Mouse (Mus musculus) MEL (cell line): ENCODE results near the gene Rab42. TPM values are rescaled to one million over a fixed set of nuclear protein-coding genes. Genes with fewer than 3 reads are reported as not detected.

Experiments
- DNase-seq: peaks from one replicate; pipeline ENCODE4 v3.0.0; 2011; ENCODE audit warnings: low read depth, low spot score
- H3K27ac ChIP-seq: 2 replicates; pipeline ENCODE4 v1.5.1; 2012; ENCODE audit warnings: low read depth, mild to moderate bottlenecking, control low read depth, low read length, moderate library complexity; ENCODE audit not compliant: control insufficient read depth
- H3K27me3 ChIP-seq, 2 experiments: fragments of 150-350 bp in 1 of 2; sonication (generic) in 1 of 2; 2 replicates each; pipeline ENCODE4 v1.6.1; 2012; ENCODE audit warnings: low read length in 2 of 2, mild to moderate bottlenecking in 2 of 2, improper control_type of control experiment in 1 of 2, moderate library complexity in 1 of 2; ENCODE audit not compliant: insufficient read depth in 2 of 2, control insufficient read depth in 1 of 2
- H3K36me3 ChIP-seq, 2 experiments: 2 replicates each; pipeline ENCODE4 v1.6.1; 2012 to 2014; ENCODE audit warnings: low read length in 2 of 2, improper control_type of control experiment in 1 of 2, inconsistent platforms in 1 of 2, mild to moderate bottlenecking in 1 of 2; ENCODE audit not compliant: insufficient read depth in 2 of 2, control insufficient read depth in 1 of 2
- H3K4me1 ChIP-seq, 2 experiments: fragments of 150-350 bp in 1 of 2; sonication (generic) in 1 of 2; 2 replicates each; pipeline ENCODE4 v1.6.1; 2012; ENCODE audit warnings: low read length in 2 of 2, improper control_type of control experiment in 1 of 2, mild to moderate bottlenecking in 1 of 2; ENCODE audit not compliant: insufficient read depth in 2 of 2, control insufficient read depth in 1 of 2
- H3K4me3 ChIP-seq, 2 experiments: fragments of 150-350 bp in 1 of 2; sonication (generic) in 1 of 2; 2 replicates each; pipeline ENCODE4 v1.5.1; 2012; ENCODE audit warnings: low read depth in 2 of 2, low read length in 2 of 2, mild to moderate bottlenecking in 2 of 2, moderate library complexity in 2 of 2, control low read depth in 1 of 2, improper control_type of control experiment in 1 of 2; ENCODE audit not compliant: control insufficient read depth in 1 of 2, insufficient read depth in 1 of 2
- H3K79me2 ChIP-seq: 2 replicates; pipeline ENCODE4 v1.6.1; 2012; ENCODE audit warnings: mild to moderate bottlenecking, low read length, moderate library complexity; ENCODE audit not compliant: control insufficient read depth, poor library complexity, insufficient read depth
- H3K9ac ChIP-seq: 2 replicates; pipeline ENCODE4 v1.6.1; 2012; ENCODE audit warnings: low read depth, mild to moderate bottlenecking, control low read depth, low read length, moderate library complexity; ENCODE audit not compliant: control insufficient read depth, poor library complexity, severe bottlenecking
- H3K9me3 ChIP-seq: fragments of 150-350 bp; sonication (generic); replicated peaks from 2 replicates; pipeline ENCODE4 v1.6.1; 2012; ENCODE audit warnings: mild to moderate bottlenecking, low read length, improper control_type of control experiment, moderate library complexity; ENCODE audit not compliant: insufficient read depth
- BHLHE40 ChIP-seq: IDR thresholded peaks from 2 replicates; pipeline ENCODE4 v1.6.1; 2012; ENCODE audit warnings: low read depth, mild to moderate bottlenecking, inconsistent platforms, low read length, improper control_type of control experiment, borderline replicate concordance
- CTCF ChIP-seq, 3 experiments: IDR thresholded peaks in 2 of 3; conservative IDR thresholded peaks in 1 of 3; 2 replicates each; pipeline ENCODE4 v1.5.1; 2011 to 2012; ENCODE audit warnings: low read length in 3 of 3, low read depth in 2 of 3, mild to moderate bottlenecking in 2 of 3, improper control_type of control experiment in 1 of 3, inconsistent platforms in 1 of 3, mixed read lengths in 1 of 3, moderate library complexity in 1 of 3; ENCODE audit not compliant: control insufficient read depth in 1 of 3, insufficient read depth in 1 of 3, poor library complexity in 1 of 3, severe bottlenecking in 1 of 3
- ELF1 ChIP-seq: IDR thresholded peaks from 2 replicates; pipeline ENCODE4 v1.6.1; 2014; ENCODE audit warnings: low read depth, mild to moderate bottlenecking, inconsistent platforms, low read length, improper control_type of control experiment, moderate library complexity
- ETS1 ChIP-seq: IDR thresholded peaks from 2 replicates; pipeline ENCODE4 v1.6.1; 2012; ENCODE audit warnings: low read depth, mild to moderate bottlenecking, inconsistent platforms, low read length, improper control_type of control experiment, moderate library complexity
- GABPA ChIP-seq: IDR thresholded peaks from 2 replicates; pipeline ENCODE4 v1.6.1; 2012; ENCODE audit warnings: low read depth, mild to moderate bottlenecking, inconsistent platforms, low read length, improper control_type of control experiment, moderate library complexity
- JUND ChIP-seq: IDR thresholded peaks from 2 replicates; pipeline ENCODE4 v1.6.1; 2011; ENCODE audit warnings: low read depth, mild to moderate bottlenecking, improper control_type of control experiment, low read length
- KAT2A ChIP-seq: conservative IDR thresholded peaks from 2 replicates; pipeline ENCODE4 v1.6.1; 2012; ENCODE audit warnings: low read depth, low read length, improper control_type of control experiment, inconsistent platforms
- MAFK ChIP-seq: IDR thresholded peaks from 2 replicates; pipeline ENCODE4 v1.6.1; 2011; ENCODE audit warnings: low read depth, mild to moderate bottlenecking, low read length, improper control_type of control experiment, borderline replicate concordance
- MAX ChIP-seq: IDR thresholded peaks from 2 replicates; pipeline ENCODE4 v1.6.1; 2011; ENCODE audit warnings: low read length, improper control_type of control experiment
- MXI1 ChIP-seq: IDR thresholded peaks from 2 replicates; pipeline ENCODE4 v1.6.1; 2011; ENCODE audit warnings: mild to moderate bottlenecking, low read depth, low read length, improper control_type of control experiment
- MYB ChIP-seq: IDR thresholded peaks from 2 replicates; pipeline ENCODE4 v1.6.1; 2011; ENCODE audit warnings: mild to moderate bottlenecking, low read depth, low read length, improper control_type of control experiment
- MYC ChIP-seq: IDR thresholded peaks from 2 replicates; pipeline ENCODE4 v1.6.1; 2011; ENCODE audit warnings: low read depth, mild to moderate bottlenecking, low read length, improper control_type of control experiment, moderate library complexity
- NRF1 ChIP-seq: IDR thresholded peaks from 2 replicates; pipeline ENCODE4 v1.6.1; 2014; ENCODE audit warnings: low read depth, mild to moderate bottlenecking, inconsistent platforms, low read length, improper control_type of control experiment, moderate library complexity; ENCODE audit not compliant: poor library complexity, insufficient read depth, severe bottlenecking
- POLR2A ChIP-seq, 2 experiments: IDR thresholded peaks; 2 replicates each; pipeline ENCODE4 v1.6.1; 2011 to 2012; ENCODE audit warnings: low read length in 2 of 2, mild to moderate bottlenecking in 2 of 2, control low read depth in 1 of 2, improper control_type of control experiment in 1 of 2, low read depth in 1 of 2, moderate library complexity in 1 of 2; ENCODE audit not compliant: control insufficient read depth in 1 of 2, insufficient read depth in 1 of 2, poor library complexity in 1 of 2
- POLR2AphosphoS2 ChIP-seq: IDR thresholded peaks from 2 replicates; pipeline ENCODE4 v1.6.1; 2011; ENCODE audit warnings: low read length, improper control_type of control experiment
- RAD21 ChIP-seq: IDR thresholded peaks from 2 replicates; pipeline ENCODE4 v1.6.1; 2011; ENCODE audit warnings: mild to moderate bottlenecking, low read depth, low read length, improper control_type of control experiment
- RCOR1 ChIP-seq: IDR thresholded peaks from 2 replicates; pipeline ENCODE4 v1.6.1; 2012; ENCODE audit warnings: low read depth, mild to moderate bottlenecking, inconsistent platforms, low read length, improper control_type of control experiment
- SIN3A ChIP-seq: IDR thresholded peaks from 2 replicates; pipeline ENCODE4 v1.6.1; 2012; ENCODE audit warnings: low read length, improper control_type of control experiment, inconsistent platforms
- SMC3 ChIP-seq: IDR thresholded peaks from 2 replicates; pipeline ENCODE4 v1.6.1; 2011; ENCODE audit warnings: low read depth, low read length, improper control_type of control experiment
- TAL1 ChIP-seq: IDR thresholded peaks from 2 replicates; pipeline ENCODE4 v1.6.1; 2012; ENCODE audit warnings: mild to moderate bottlenecking, inconsistent platforms, low read length, moderate library complexity, mixed read lengths
- TBP ChIP-seq: IDR thresholded peaks from 2 replicates; pipeline ENCODE4 v1.8.0; 2011; ENCODE audit warnings: low read depth, low read length, improper control_type of control experiment
- TCF12 ChIP-seq: IDR thresholded peaks from 2 replicates; pipeline ENCODE4 v1.6.1; 2014; ENCODE audit warnings: low read depth, mild to moderate bottlenecking, inconsistent platforms, low read length, improper control_type of control experiment, moderate library complexity
- UBTF ChIP-seq: IDR thresholded peaks from 2 replicates; pipeline ENCODE4 v1.6.1; 2012; ENCODE audit warnings: low read depth, mild to moderate bottlenecking, inconsistent platforms, low read length, improper control_type of control experiment, moderate library complexity, borderline replicate concordance; ENCODE audit not compliant: insufficient read depth
- USF1 ChIP-seq: IDR thresholded peaks from 2 replicates; pipeline ENCODE4 v1.6.1; 2014; ENCODE audit warnings: low read depth, mild to moderate bottlenecking, inconsistent platforms, low read length, improper control_type of control experiment, moderate library complexity
- USF2 ChIP-seq, 2 experiments: IDR thresholded peaks; 2 replicates each; pipeline ENCODE4 v1.6.1; 2011 to 2012; ENCODE audit warnings: improper control_type of control experiment in 2 of 2, low read length in 2 of 2, borderline replicate concordance in 1 of 2, inconsistent platforms in 1 of 2, low read depth in 1 of 2, mild to moderate bottlenecking in 1 of 2; ENCODE audit not compliant: insufficient read depth in 1 of 2
- ZC3H11A ChIP-seq: IDR thresholded peaks from 2 replicates; pipeline ENCODE4 v1.6.1; 2012; ENCODE audit warnings: low read depth, mild to moderate bottlenecking, inconsistent platforms, low read length, improper control_type of control experiment
- ZKSCAN1 ChIP-seq: IDR thresholded peaks from 2 replicates; pipeline ENCODE4 v1.6.1; 2012; ENCODE audit warnings: low read depth, mild to moderate bottlenecking, inconsistent platforms, low read length, improper control_type of control experiment, moderate library complexity
- ZMIZ1 ChIP-seq: IDR thresholded peaks from 2 replicates; pipeline ENCODE4 v1.6.1; 2012; ENCODE audit warnings: low read depth, mild to moderate bottlenecking, inconsistent platforms, low read length, improper control_type of control experiment, moderate library complexity
- ZNF384 ChIP-seq: IDR thresholded peaks from 2 replicates; pipeline ENCODE4 v1.6.1; 2012; ENCODE audit warnings: low read depth, mild to moderate bottlenecking, inconsistent platforms, low read length, improper control_type of control experiment
- polyA plus RNA-seq, 2 experiments: library from polyadenylated mRNA; stranded (reverse) in 1 of 2; unstranded in 1 of 2; fragments of >175 nt in 1 of 2; fragments of >200 nt in 1 of 2; gene quantifications; 2 replicates each; pipeline versions ENCODE4 v1.2.1 to v1.2.4; 2012; ENCODE audit warnings: low replicate concordance in 2 of 2, low read depth in 1 of 2; ENCODE audit not compliant: insufficient read length in 2 of 2, insufficient read depth in 1 of 2, missing spikeins in 1 of 2
- total RNA-seq: library from RNA; depleted of rRNA; stranded (reverse); fragments of 300-350 nt; gene quantifications from 2 replicates; pipeline ENCODE4 v1.2.3, GENCODE M21; 2012

Gene Rab42
- total and polyA plus RNA-seq, 3 experiments: 0.40 to 0.85 TPM; not detected in 1

DNA sequence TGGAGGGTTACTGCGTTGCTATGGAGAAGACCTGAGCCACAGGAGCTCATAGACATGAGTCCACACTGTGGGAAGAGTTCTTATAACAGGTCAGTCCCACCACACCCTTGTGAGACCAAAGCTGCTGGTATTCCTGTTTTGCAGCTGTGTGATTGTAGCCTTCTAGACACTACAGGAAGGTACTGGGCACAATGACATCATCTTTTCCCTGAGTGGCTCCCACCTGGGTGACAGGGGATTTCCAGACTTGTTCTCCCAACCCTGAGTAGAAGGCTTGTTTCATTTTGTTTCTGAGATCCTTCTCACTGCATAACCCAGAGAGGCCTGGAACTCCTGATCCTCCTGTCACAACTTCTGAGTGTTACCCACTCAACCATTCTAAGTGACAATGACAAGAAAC, 3.3 kb downstream of the Rab42 start:
- Histone ChIP-seq H3K4me3 (no peak overlapping the region), H3K9ac (no peak overlapping the region), H3K79me2 (no peaks in the 10 kb centered on the region), H3K36me3 (no peaks in the 10 kb centered on the region; a peak in 1 of 4 replicates)
- TF ChIP-seq ZMIZ1 (no peak), MXI1 (no peak), TBP (no peak), ZC3H11A (no peak), SIN3A (no peak), USF1 (no peak), UBTF (no peak), POLR2AphosphoS2 (no peak), CTCF (IDR thresholded peaks at IDR 0.05 in 2 of 3, conservative IDR thresholded peaks at IDR 0.05 in 1 of 3; ENCODE audit: control insufficient read depth in 1 of 3, insufficient read depth in 1 of 3, low read depth in 2 of 3, low read length in 3 of 3, poor library complexity in 1 of 3, severe bottlenecking in 1 of 3) (no peak), RCOR1 (no peak), ETS1 (no peak), JUND (no peak), KAT2A (no peak), USF2 (IDR thresholded peaks at IDR 0.05; ENCODE audit: borderline replicate concordance in 1 of 2, insufficient read depth in 1 of 2, low read depth in 1 of 2, low read length in 2 of 2) (no peak)
- TF ChIP-seq, all 39 proteins: peak for 0
- no peak for DNase-seq
- no peaks in the 10 kb centered on the region for H3K27me3 ChIP-seq
- H3K4me1 ChIP-seq: peaks cover 0 to 14% of the 10 kb centered on the region in 2 experiments; a peak in 2 of 4 replicates
- no peaks in the 10 kb centered on the region for H3K9me3 ChIP-seq
- no peak overlapping the region for H3K27ac ChIP-seq

DNA sequence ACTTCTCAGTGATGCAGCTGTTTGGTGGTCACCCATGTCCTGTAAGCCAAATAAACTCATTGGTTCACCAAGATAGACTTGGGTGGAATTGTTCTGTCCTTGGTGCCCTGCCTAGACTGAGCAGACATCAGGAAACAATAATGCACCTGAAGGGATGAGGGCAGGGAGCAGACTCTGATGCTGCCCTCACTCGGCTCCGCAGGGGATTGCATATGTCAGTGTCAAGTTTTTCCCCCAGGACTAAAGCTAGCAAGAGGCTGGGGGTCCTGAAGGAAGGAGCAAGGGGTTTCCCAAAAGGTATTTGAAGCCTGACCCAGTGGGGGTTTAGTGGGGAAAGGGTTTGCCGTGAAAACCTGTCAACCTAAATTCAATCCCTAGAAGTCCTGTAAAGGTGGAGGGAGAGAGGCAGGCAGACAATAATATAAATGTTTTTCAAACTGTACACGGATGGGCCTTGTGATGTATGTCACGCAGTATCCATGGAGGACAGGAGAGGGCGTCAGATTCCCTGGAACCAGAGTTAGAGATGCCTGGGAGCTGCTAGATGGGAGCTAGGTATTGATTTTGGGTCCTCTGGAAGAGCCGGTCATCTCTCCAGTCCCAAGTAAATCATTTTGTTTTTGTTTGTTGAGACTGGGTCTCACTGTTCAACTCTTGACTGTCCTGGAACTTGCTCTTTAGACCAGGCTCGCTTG, 7.3 kb downstream of the Rab42 start:
- H3K27me3 ChIP-seq: no peaks in the 10 kb centered on the region
- no peak overlapping the region for H3K4me3 ChIP-seq
- peaks cover 0 to 9% of the 10 kb centered on the region in 2 experiments; a peak in 2 of 4 replicates for H3K4me1 ChIP-seq
- no peak for DNase-seq
- no peaks in the 10 kb centered on the region; a peak in 2 of 4 replicates for H3K36me3 ChIP-seq
- no peak overlapping the region for H3K9ac ChIP-seq
- no peaks in the 10 kb centered on the region for H3K79me2 ChIP-seq
- H3K27ac ChIP-seq: no peak overlapping the region
- H3K9me3 ChIP-seq: no peaks in the 10 kb centered on the region
- no peak for TF ChIP-seq ZNF384
- TF ChIP-seq ZC3H11A: no peak
- no peak for TF ChIP-seq ETS1
- TF ChIP-seq ZKSCAN1: no peak
- TF ChIP-seq TCF12: no peak
- TF ChIP-seq MXI1: no peak
- no peak for TF ChIP-seq MYC
- peak; percentile 37 for TF ChIP-seq RAD21
- peak; percentile 33 to 47 (median 40); a peak in 4 of 6 replicates for TF ChIP-seq CTCF (IDR thresholded peaks at IDR 0.05 in 2 of 3, conservative IDR thresholded peaks at IDR 0.05 in 1 of 3; ENCODE audit: control insufficient read depth in 1 of 3, insufficient read depth in 1 of 3, low read depth in 2 of 3, low read length in 3 of 3, poor library complexity in 1 of 3, severe bottlenecking in 1 of 3)
- no peak for TF ChIP-seq POLR2A (IDR thresholded peaks at IDR 0.05; ENCODE audit: control insufficient read depth in 1 of 2, insufficient read depth in 1 of 2, low read depth in 1 of 2, low read length in 2 of 2, poor library complexity in 1 of 2)
- TF ChIP-seq ELF1: no peak
- TF ChIP-seq POLR2AphosphoS2: no peak
- TF ChIP-seq MAX: no peak
- no peak for TF ChIP-seq TAL1
- no peak for TF ChIP-seq BHLHE40
- peak; percentile 47 for TF ChIP-seq SMC3
- TF ChIP-seq MYB: no peak
- no peak for TF ChIP-seq JUND
- TF ChIP-seq UBTF: no peak
- no peak for TF ChIP-seq RCOR1
- TF ChIP-seq NRF1: no peak
- no peak for TF ChIP-seq MAFK
- TF ChIP-seq GABPA: no peak
